Mouse (Mus musculus) kidney, postnatal 10 days (tissue): ENCODE data around the gene Nr3c2.

Experiments used
- DNase-seq: peaks from one replicate; pipeline ENCODE4 v3.0.0; 2021; ENCODE audit warnings: mixed read lengths

Gene Nr3c2

DNA sequence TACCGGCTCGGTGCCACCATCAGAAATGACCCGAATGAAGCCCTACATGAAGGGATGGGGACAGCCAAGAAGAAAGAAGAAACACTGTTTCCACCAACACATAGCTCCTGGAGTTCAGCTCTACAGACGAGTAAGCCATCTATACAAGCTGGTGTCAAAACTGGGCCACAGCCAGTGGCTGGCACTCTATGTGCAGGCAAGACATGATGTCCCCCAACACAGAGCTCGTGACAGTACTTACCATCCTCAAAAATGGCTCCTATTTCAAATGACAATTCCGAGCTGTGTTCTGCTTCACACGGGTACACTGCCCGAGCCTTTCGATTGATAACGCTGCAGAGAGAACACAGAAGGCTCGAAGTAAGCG, 357.8 kb downstream of the Nr3c2 start:
- no peak for DNase-seq

DNA sequence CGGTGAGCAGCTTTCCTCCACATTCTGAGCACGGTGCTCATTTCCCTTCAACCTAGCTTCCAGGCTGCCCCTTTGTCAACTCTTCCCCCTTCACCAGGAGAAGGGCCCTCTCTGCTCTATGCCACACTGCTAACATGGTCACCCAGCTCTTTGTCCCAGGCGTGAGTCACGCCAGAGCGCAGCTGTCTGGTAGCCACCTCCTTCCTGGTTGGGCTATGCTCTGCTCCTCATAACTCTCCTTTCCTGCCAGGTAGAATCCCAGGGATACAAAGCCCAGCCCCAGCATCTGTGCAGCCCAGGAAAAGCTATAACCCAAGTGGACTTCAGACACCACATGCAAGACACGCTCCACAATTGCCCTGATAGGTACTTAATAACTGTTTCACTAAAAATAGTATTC, 362.0 kb downstream of the Nr3c2 start:
- no peak for DNase-seq

DNA sequence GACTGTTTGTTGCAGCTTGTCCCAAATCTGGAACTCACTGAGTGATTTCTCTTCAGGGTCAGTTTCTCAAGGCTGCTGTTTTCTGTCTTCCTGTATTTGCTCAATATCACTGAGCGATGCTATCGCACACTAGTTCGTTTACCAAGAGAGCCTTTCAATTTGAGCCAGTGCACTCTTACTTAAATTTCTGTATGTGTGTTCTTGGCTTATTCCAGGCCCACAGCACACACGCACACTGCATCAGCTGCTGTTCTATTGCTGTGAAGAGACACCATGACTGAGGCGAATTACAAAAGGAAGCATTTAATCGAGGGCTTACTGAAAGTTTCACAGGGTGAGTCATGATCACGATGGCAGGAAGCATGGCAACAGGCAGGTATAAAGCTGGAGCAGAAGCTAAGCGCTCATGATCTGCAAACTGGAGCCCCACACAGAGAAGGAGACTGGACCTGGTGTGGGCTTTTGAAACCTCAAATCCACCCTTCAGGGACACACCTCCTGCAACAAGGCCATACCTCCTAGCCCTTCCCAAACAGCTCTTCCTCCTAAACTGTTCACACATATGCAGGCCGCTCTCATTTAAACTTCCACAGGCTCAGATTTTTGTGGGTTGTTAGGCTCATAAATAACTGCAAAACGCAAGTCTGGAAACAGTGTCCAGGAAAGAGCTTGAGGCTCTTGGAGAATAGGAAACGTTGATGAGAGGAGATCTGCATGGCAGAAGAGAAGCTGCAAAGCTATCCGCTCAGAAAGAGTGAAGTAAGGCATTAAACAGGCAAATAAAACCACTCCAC, 363.2 kb downstream of the Nr3c2 start:
- DNase-seq = no peak

- peak; percentile 46 for DNase-seq
These were observed 368.7 kb downstream of the Nr3c2 start for GRCm38 (mm10) chr8:77267941-77268405.

DNA sequence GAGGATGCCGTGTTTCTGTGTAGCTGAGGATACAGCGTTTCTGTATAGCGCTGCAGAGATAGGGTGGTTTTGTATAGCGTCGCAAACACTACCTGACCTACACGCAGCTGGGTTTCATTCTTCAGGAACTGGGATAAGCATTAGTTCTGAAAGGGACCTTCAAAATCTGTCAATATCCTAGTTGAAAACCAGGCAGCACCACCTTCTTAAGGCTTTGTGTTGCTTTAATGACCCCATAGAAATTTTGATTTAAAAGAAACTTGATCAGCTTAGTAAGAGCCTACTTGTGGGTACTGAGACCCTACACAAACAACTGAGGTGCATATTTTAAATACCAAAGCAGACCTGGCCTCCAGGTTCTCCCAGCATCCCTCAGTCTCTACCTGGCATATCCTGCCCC, 372.9 kb downstream of the Nr3c2 start:
- no peak for DNase-seq

DNA sequence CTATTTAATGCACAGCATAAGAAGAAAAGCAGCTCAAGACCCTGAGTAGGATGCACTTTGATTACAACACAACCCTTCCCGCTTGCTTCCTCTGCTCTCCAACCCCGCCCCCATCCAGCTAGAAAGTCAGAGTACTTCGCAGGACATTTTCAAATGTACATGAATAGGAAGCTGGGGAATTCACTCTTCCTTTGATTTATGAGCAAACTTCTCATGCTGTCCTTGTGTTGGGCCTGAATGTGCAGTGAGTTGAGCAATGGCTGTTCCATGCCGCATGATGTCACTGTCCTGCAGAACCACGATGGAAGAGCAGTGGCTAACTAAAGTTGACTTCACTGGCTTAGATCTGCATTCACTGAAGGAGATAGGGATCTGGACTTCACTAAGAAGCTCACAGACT, 376.3 kb downstream of the Nr3c2 start:
- DNase-seq = no peak

- peak; percentile 65 for DNase-seq
These were observed 377.6 kb downstream of the Nr3c2 start for GRCm38 (mm10) chr8:77276827-77277226.

GRCm38 (mm10) chr8:77278246-77278645, 379.0 kb downstream of the Nr3c2 start:
- DNase-seq = no peak

DNA sequence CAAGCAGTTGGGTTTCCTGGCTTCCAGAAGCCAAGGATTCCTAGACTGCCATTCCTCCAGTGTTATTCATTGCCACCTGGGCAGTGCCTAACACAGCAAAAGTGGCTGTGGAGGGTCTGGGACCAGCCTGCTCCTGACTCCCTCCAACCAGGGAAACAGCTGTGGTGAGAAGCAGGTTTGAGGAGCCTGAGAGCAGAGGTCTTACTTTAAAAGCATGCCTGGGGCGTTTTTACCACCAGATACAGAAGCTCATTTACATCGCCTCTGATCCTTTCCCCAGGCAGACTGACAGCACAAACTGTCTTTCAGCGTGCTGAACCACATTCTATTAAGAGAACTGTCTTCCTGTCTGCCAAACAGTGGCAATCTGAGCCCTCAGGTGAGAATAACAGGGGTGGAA, 380.7 kb downstream of the Nr3c2 start:
- DNase-seq = no peak

DNA sequence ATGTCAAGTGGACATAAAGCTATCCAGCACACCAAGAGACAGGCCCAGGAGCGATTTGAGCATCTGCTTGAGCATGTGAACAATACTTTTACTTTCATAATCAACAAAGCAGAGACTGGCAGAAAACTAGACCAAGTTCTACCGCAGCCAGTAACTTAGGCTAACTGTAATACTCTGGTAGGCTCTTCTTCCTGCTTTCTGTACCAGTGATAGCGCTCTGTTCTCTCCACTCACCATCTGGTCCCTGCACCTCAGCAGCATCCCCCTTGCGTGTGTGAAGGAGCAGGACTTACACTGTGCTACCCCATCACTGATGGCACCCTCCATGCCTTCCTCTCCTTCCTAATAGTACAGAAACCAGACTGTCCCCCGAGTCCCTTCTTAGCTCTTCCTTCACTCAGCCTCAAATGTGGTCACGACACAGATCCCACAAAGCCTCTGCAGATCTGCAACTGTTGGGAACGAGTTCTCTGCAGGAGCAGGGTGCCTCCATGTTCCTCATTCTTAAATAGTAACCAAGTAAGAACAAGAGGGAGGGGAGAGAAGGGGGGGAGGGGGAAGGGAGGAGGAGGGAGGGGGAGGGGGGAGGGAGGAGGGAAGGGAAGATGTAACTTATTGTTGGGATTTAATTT, 383.5 kb downstream of the Nr3c2 start:
- DNase-seq = no peak

- DNase-seq = no peak
These were observed 385.2 kb downstream of the Nr3c2 start for GRCm38 (mm10) chr8:77284473-77284872.

GRCm38 (mm10) chr8:77288065-77288464, 388.8 kb downstream of the Nr3c2 start:
- DNase-seq = no peak

GRCm38 (mm10) chr8:77288492-77288891, 389.2 kb downstream of the Nr3c2 start:
- DNase-seq = no peak

DNA sequence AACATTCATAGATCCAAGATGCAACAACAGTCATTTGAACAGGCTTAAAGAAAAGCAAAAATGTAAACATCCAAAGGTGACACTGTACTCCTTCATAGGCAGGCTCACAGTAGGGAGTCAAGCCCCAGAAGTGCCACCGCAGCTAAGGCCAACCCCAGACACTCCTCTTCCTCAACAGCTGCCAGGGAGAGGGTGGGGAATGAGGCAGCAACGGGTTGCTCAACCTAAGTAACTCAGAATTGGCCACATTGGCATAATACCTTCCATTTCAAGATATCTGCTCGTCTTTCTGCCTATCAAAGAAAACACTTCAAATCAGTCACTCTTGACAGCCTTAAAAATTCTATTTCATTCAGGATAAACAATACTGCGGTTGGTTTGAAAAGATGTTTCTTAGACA, 392.9 kb downstream of the Nr3c2 start:
- no peak for DNase-seq

DNA sequence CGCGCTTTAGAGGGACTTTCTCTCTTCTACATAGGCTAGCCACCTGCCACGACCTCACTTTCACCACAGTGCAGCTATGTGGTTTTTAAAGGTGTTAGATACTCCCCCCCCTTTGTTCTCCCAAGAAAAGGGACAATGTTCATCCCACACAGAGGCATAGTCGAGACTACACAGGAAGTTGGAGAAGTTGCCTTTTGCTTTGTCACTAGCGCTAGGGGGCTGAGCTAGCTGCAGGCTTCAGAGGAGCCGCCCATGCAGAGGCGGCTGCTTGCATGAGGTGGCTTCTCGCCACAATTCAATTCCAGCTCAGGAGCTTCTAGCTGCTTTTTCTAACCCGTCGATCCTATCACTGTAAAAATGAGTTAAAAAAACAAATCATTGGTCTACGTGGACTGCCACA, 393.4 kb downstream of the Nr3c2 start:
- no peak for DNase-seq

DNA sequence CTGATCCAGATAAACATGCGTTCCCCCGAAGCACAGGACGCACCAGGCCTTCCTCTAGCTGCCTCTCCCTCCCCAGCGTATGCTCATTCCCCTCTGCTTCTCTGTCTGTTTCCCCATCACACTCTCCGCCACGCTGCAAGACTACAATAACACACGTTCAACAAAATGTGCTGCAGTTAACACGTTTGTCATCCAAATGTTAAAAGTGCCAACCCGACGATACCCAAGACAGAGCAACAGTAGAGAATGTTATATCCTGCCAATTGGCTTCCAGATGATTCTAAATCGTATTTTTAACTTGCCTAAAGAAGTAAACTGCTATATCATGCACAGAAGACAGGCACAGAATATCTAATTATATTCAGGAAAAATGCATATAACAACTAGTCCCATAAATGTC, 395.4 kb downstream of the Nr3c2 start:
- no peak for DNase-seq
